Mouse (Mus musculus): ENCODE results near the gene Zbtb32.

Gene Zbtb32

DNA sequence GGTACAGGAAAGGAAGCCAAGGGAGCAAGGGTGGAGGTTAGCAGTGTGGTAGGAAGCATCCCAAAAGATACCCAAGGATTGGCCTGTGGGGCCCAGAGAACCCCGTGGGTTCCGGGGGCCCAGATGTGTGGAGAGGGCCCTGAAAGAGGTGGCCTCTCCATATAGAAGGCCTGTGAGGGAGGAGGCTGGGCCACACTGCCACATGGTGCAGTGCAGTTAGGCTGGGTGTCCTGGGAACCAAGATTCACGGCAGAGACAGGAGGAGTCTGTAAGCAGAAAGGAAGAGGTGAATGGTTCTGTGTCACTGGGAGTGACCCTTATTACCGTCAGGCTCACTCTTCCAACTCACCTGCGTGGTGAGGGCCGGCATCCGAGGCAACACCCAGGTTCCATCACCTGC, 58.1 kb downstream of the Zbtb32 start:
- DNase-seq (ENCODE audit: low spot score) = no peak
